13 mouse cellular contexts compared by ENCODE assay signal in the genomic region with DNA sequence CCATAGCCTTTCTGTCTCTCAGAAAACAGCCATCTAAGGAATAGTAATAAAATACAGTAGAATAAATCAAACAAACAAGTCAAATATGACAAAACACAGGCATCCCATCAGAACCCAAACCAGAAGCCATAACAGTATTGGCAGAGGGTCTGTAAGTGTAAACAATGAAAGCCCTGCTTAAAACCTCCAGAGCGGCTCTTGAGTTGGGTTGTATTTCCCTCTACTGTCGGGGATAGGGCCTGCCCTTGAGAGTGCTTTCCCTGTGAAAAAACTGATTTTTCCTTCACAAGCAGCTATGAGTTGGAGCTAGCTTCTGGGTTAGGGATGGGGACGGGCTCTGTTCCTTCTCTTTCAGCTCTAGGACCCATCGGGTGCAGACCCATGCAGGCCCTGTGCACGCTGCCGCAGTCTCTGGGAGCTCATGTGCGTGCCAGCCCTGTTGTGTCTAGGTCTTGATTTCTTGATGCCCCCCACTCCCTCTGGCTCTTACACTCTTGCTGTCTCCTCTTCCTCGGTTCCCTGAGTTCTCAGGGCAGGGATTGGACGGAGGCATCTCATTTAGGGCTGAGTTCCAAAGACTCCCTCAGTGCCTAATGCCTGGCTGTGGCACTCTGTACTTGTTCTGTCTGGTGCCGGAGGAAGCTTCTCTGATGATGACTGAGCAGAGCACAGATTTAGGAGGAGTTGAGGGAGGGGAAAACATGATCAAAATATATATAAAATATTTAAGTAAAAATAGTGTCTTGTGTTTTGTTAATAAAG. TPM values are rescaled to one million over a fixed set of nuclear protein-coding genes. Genes with fewer than 3 reads are reported as not detected.
DNase-seq lines count a peak whose midpoint lies in the region; ATAC-seq lines count a peak whose summit lies in the region.
"Had no signal": no experiment of that assay in that cellular context is flagged by ENCODE, and none has a peak within 500 bp of the region (broad histone marks: within the 10 kb centered on the region; RNA-seq: fewer than 3 reads in every experiment).

No protein-coding gene starts in this region.

- H3K4me3 ChIP-seq in kidney, embryonic 16.5 days (ENCODE audit: low read length) = no peak overlapping the region
- H3K4me3 ChIP-seq in embryonic facial prominence, embryonic 10.5 days = no peak overlapping the region
- H3K4me3 ChIP-seq in limb, embryonic 15.5 days = no peak overlapping the region
- H3K4me3 ChIP-seq: myocyte had no signal

- peak; percentile 17 to 23 for DNase-seq in cerebellum, postnatal 25 days
- no peak for DNase-seq in cerebellum, adult 9-10 months
- DNase-seq in kidney, adult 8-10 months = no peak
- DNase-seq in embryonic facial prominence, embryonic 10.5 days (ENCODE audit: low spot score) = no peak
- DNase-seq in urinary bladder, adult 2 months (ENCODE audit: low spot score) = no peak
- DNase-seq: heart, postnatal 10 days; kidney, postnatal 10 days; liver had no signal

- peak overlapping the region; percentile 81; the same call in 1 of the 2 replicates for H3K27ac ChIP-seq in kidney, embryonic 16.5 days (ENCODE audit: low read length)
- peak overlapping the region; percentile 75 for H3K27ac ChIP-seq in embryonic facial prominence, embryonic 10.5 days (replicated peaks)
- H3K27ac ChIP-seq in limb, embryonic 15.5 days = 0 out of 2 replicates have a peak overlapping the region, but pooled peaks have one; percentile 40

- H3K4me1 ChIP-seq in kidney, embryonic 16.5 days (ENCODE audit: insufficient read depth, low read length) = peaks cover 41% of the 10 kb centered on the region
- H3K4me1 ChIP-seq in embryonic facial prominence, embryonic 10.5 days = peaks cover 32% of the 10 kb centered on the region
- H3K4me1 ChIP-seq in limb, embryonic 15.5 days = peaks cover 24% of the 10 kb centered on the region

- H3K27me3 ChIP-seq in kidney, embryonic 16.5 days (ENCODE audit: insufficient read depth, low read length) = no peaks in the 10 kb centered on the region
- no peaks in the 10 kb centered on the region for H3K27me3 ChIP-seq in embryonic facial prominence, embryonic 10.5 days (replicated peaks; ENCODE audit: low read depth, poor library complexity, severe bottlenecking)
- no peaks in the 10 kb centered on the region for H3K27me3 ChIP-seq in limb, embryonic 15.5 days

- peaks cover 8% of the 10 kb centered on the region; the same call in 1 of the 2 replicates for H3K36me3 ChIP-seq in kidney, embryonic 16.5 days (ENCODE audit: insufficient read depth, low read length)
- peaks cover 19% of the 10 kb centered on the region for H3K36me3 ChIP-seq in embryonic facial prominence, embryonic 10.5 days (replicated peaks)
- H3K36me3 ChIP-seq in limb, embryonic 15.5 days = peaks cover 7% of the 10 kb centered on the region; the same call in 1 of the 2 replicates

- H3K9ac ChIP-seq in kidney, embryonic 16.5 days (replicated peaks; ENCODE audit: low read length) = no peak overlapping the region
- H3K9ac ChIP-seq in limb, embryonic 15.5 days = no peak overlapping the region

- ATAC-seq in kidney, embryonic 16.5 days (ENCODE audit: low FRiP score, low TSS enrichment) = 0 out of 2 replicates have a peak, but pooled peaks have one; percentile 29
- no peak for ATAC-seq in limb, embryonic 15.5 days (ENCODE audit: insufficient number of reproducible peaks, low FRiP score, low TSS enrichment, low read depth)
- no peak for ATAC-seq in activated CD4-positive, CD25-positive, alpha-beta regulatory T cell, adult 4 months
- ATAC-seq: forebrain, embryonic 16.5 days had no signal

- no peak overlapping the region for H3K4me2 ChIP-seq in kidney, embryonic 16.5 days (replicated peaks; ENCODE audit: low read depth, low read length)
- no peak overlapping the region for H3K4me2 ChIP-seq in limb, embryonic 15.5 days

- 73% methylated on average over 10 of the region's 10 CpGs for WGBS in kidney, embryonic 16.5 days
- WGBS in embryonic facial prominence, embryonic 10.5 days = 80% methylated on average over 10 of the region's 10 CpGs
- WGBS in limb, embryonic 15.5 days = 74% methylated on average over 10 of the region's 10 CpGs

- H3K9me3 ChIP-seq in kidney, embryonic 16.5 days (ENCODE audit: low read length) = no peaks in the 10 kb centered on the region
- H3K9me3 ChIP-seq in embryonic facial prominence, embryonic 10.5 days = no peaks in the 10 kb centered on the region
- no peaks in the 10 kb centered on the region for H3K9me3 ChIP-seq in limb, embryonic 15.5 days

RNA-seq across cellular contexts. Expression of a gene that starts 20.3 kb away (rescaled TPM):
- 39.7 and 42.5 TPM in 2 replicates for polyA plus RNA-seq in kidney, embryonic 16.5 days (2015; fragmentation: Nextera tagmentation; extraction: Ambion mirVana)
- 43.5 TPM in 2 replicates for polyA plus RNA-seq in embryonic facial prominence, embryonic 10.5 days (2016; fragmentation: Nextera tagmentation; extraction: Ambion mirVana)
- polyA plus RNA-seq in limb, embryonic 15.5 days (2015; fragmentation: Nextera tagmentation; extraction: Ambion mirVana) = 29.7 and 38.6 TPM in 2 replicates
- 1 to 10 TPM; 1.2 to 1.9 TPM for polyA plus RNA-seq in activated CD4-positive, CD25-positive, alpha-beta regulatory T cell, adult 4 months (2017; shearing (Covaris generic))
- polyA plus RNA-seq in urinary bladder, adult 2 months (2012; rRNA removed) = 59.5 and 76.8 TPM in 2 replicates

RNA-seq across cellular contexts. Expression of a gene that starts 46.6 kb away (rescaled TPM):
- 5.1 and 6.8 TPM in 2 replicates for polyA plus RNA-seq in kidney, embryonic 16.5 days (2015; fragmentation: Nextera tagmentation; extraction: Ambion mirVana)
- polyA plus RNA-seq in embryonic facial prominence, embryonic 10.5 days (2016; fragmentation: Nextera tagmentation; extraction: Ambion mirVana) = 4.1 and 4.8 TPM in 2 replicates
- 6.5 and 6.7 TPM in 2 replicates for polyA plus RNA-seq in limb, embryonic 15.5 days (2015; fragmentation: Nextera tagmentation; extraction: Ambion mirVana)
- polyA plus RNA-seq in activated CD4-positive, CD25-positive, alpha-beta regulatory T cell, adult 4 months (2017; shearing (Covaris generic)) = 10 to 100 TPM; 45.9 to 48.0 TPM
- polyA plus RNA-seq in urinary bladder, adult 2 months (2012; rRNA removed) = 20.9 and 25.0 TPM in 2 replicates

Comparison
In these comparisons a context has a peak if more than half of its experiments do, and no peak if none do; other contexts are left out.
1. DNase-seq: peak in cerebellum, postnatal 25 days (2 of 2); none in cerebellum, adult 9-10 months (single experiment), kidney, adult 8-10 months (0 of 2), embryonic facial prominence, embryonic 10.5 days (single experiment) and urinary bladder, adult 2 months (single experiment).
2. RNA of a gene that starts 20.3 kb away (polyA plus RNA-seq): 59.5 to 76.8 TPM in urinary bladder, adult 2 months, 43.5 TPM in embryonic facial prominence, embryonic 10.5 days, 39.7 to 42.5 TPM in kidney, embryonic 16.5 days and 29.7 to 38.6 TPM in limb, embryonic 15.5 days; 1.2 to 1.9 TPM in activated CD4-positive, CD25-positive, alpha-beta regulatory T cell, adult 4 months; every median in the first group is over 10 times any median in the second.
3. Peak in every context shown above with its lines, with median percentiles within 50 percentile points of each other: H3K27ac ChIP-seq.